Mouse (Mus musculus): ENCODE measurements around the gene Inafm1. TPM values are rescaled to one million over a fixed set of nuclear protein-coding genes. Genes with fewer than 3 reads are reported as not detected.
A peak's percentile ranks its signal among the peaks of the same experiment; 100 is the strongest.
"Not testable (repeated sequence)": the region's sequence is repeated elsewhere in the genome, so short reads cannot be mapped to it uniquely, and the experiment has no call there.

The Inafm1 gene
- 10 to 100 TPM; 30.9 to 39.3 (median 33.1) TPM for total RNA-seq (2022)

- peak; percentile 78 to 82 for DNase-seq (ENCODE audit: low spot score in 2 of 2)
These were observed at the start of gene Inafm1 for GRCm38 (mm10) chr7:16273081-16273765. TSS of gene Inafm1 (minus strand) at chr7:16273617.

GRCm38 (mm10) chr7:16320479-16320878 is 47.1 kb upstream of the Inafm1 start:
- no peak for DNase-seq (ENCODE audit: low spot score in 2 of 2)

- DNase-seq (ENCODE audit: low spot score in 2 of 2) = no peak
These were observed 45.8 kb upstream of the Inafm1 start for GRCm38 (mm10) chr7:16319216-16319615.

- no peak for DNase-seq (ENCODE audit: low spot score in 2 of 2)
These were observed 43.7 kb upstream of the Inafm1 start for GRCm38 (mm10) chr7:16317094-16317493.

- no peak for DNase-seq (ENCODE audit: low spot score in 2 of 2)
These were observed 41.9 kb upstream of the Inafm1 start for GRCm38 (mm10) chr7:16315222-16315759.

GRCm38 (mm10) chr7:16314221-16314775 is 40.9 kb upstream of the Inafm1 start:
- no peak for DNase-seq (ENCODE audit: low spot score in 2 of 2)

- peak; percentile 59 to 69 for DNase-seq (ENCODE audit: low spot score in 2 of 2)
These were observed 40.2 kb upstream of the Inafm1 start for GRCm38 (mm10) chr7:16313481-16314220.

- DNase-seq (ENCODE audit: low spot score in 2 of 2) = no peak
These were observed 39.4 kb upstream of the Inafm1 start for GRCm38 (mm10) chr7:16312672-16313311.

GRCm38 (mm10) chr7:16312011-16312671 is 38.7 kb upstream of the Inafm1 start:
- no peak for DNase-seq (ENCODE audit: low spot score in 2 of 2)

- peak in 1 of 2 experiments; percentile 33 for DNase-seq (ENCODE audit: low spot score in 2 of 2)
These were observed 38.1 kb upstream of the Inafm1 start for GRCm38 (mm10) chr7:16311453-16312004.

- DNase-seq (ENCODE audit: low spot score in 2 of 2) = peak; percentile 56 to 64
These were observed 37.4 kb upstream of the Inafm1 start for GRCm38 (mm10) chr7:16310521-16311452.

- peak; percentile 48 to 75 for DNase-seq (ENCODE audit: low spot score in 2 of 2)
These were observed 36.7 kb upstream of the Inafm1 start for GRCm38 (mm10) chr7:16310020-16310520.

- DNase-seq (ENCODE audit: low spot score in 2 of 2) = peak; percentile 63 to 75
These were observed 36.1 kb upstream of the Inafm1 start for GRCm38 (mm10) chr7:16309318-16310019.

GRCm38 (mm10) chr7:16308555-16309317 is 35.3 kb upstream of the Inafm1 start:
- no peak for DNase-seq (ENCODE audit: low spot score in 2 of 2)

GRCm38 (mm10) chr7:16308093-16308492 is 34.7 kb upstream of the Inafm1 start, which contains the start of gene Bbc3:
TSS of gene Bbc3 (plus strand) at chr7:16308393.
- DNase-seq (ENCODE audit: low spot score in 2 of 2) = not testable (repeated sequence)

- not testable (repeated sequence) for DNase-seq (ENCODE audit: low spot score in 2 of 2)
These were observed 33.7 kb upstream of the Inafm1 start for GRCm38 (mm10) chr7:16307141-16307540.

GRCm38 (mm10) chr7:16299419-16300035 is 26.1 kb upstream of the Inafm1 start:
- peak; percentile 95 for DNase-seq (ENCODE audit: low spot score in 2 of 2)
